Mouse (Mus musculus) stomach, postnatal 0 days (tissue): ENCODE data around the gene Tsr3. TPM values are rescaled to one million over a fixed set of nuclear protein-coding genes. Genes with fewer than 3 reads are reported as not detected.
"Not testable (repeated sequence)": the region's sequence is repeated elsewhere in the genome, so short reads cannot be mapped to it uniquely, and the experiment has no call there.

ENCODE experiments used
- ATAC-seq: fragments of 200-750 bp; cut with Nextera tagmentation; 2 replicates; pipeline ENCODE4 v1.8.0; 2017; ENCODE audit not compliant: low FRiP score, low TSS enrichment
- DNase-seq: peaks from one replicate; pipeline ENCODE4 v3.0.0-alpha.2; 2016; ENCODE audit warnings: low spot score
- H3K27ac ChIP-seq: fragments of 300-500 bp; sonication (generic); replicated peaks from 2 replicates; pipeline ENCODE4 v1.5.1; 2014; ENCODE audit warnings: mild to moderate bottlenecking, control low read depth
- H3K27me3 ChIP-seq: fragments of 300-500 bp; sonication (generic); 2 replicates; pipeline ENCODE4 v1.6.1; 2014; ENCODE audit warnings: low read length; ENCODE audit not compliant: control insufficient read depth, insufficient read depth
- H3K36me3 ChIP-seq: fragments of 300-500 bp; sonication (generic); 2 replicates; pipeline ENCODE4 v1.6.1; 2014; ENCODE audit warnings: low read length, mixed read lengths; ENCODE audit not compliant: control insufficient read depth, insufficient read depth
- H3K4me1 ChIP-seq: fragments of 300-500 bp; sonication (generic); replicated peaks from 2 replicates; pipeline ENCODE4 v1.6.1; 2014; ENCODE audit warnings: antibody characterized with exemption; ENCODE audit not compliant: control insufficient read depth, insufficient read depth
- H3K4me2 ChIP-seq: fragments of 300-500 bp; sonication (generic); replicated peaks from 2 replicates; pipeline ENCODE4 v1.6.1; 2014; ENCODE audit warnings: low read depth, mild to moderate bottlenecking, control low read depth, moderate library complexity
- H3K4me3 ChIP-seq: fragments of 300-500 bp; sonication (generic); 2 replicates; pipeline ENCODE4 v1.5.1; 2014; ENCODE audit warnings: low read depth, low read length, control low read depth
- H3K9ac ChIP-seq: fragments of 300-500 bp; sonication (generic); 2 replicates; pipeline ENCODE4 v1.6.1; 2014; ENCODE audit warnings: mild to moderate bottlenecking, low read length, control low read depth, mixed read lengths
- H3K9me3 ChIP-seq: fragments of 300-500 bp; sonication (generic); 2 replicates; pipeline ENCODE4 v1.6.1; 2016; ENCODE audit warnings: low read length; ENCODE audit not compliant: control insufficient read depth
- CTCF ChIP-seq: IDR thresholded peaks from 2 replicates; pipeline ENCODE4 v1.5.1; 2016; ENCODE audit warnings: antibody characterized with exemption, low read depth, mild to moderate bottlenecking, moderate library complexity
- EP300 ChIP-seq: optimal IDR thresholded peaks from 2 replicates; pipeline ENCODE3; 2016; ENCODE audit warnings: antibody characterized with exemption
- WGBS: fragments of 180-500 bp; shearing (Covaris S2); extraction: QIAGEN DNeasy Blood & Tissue Kit; methylation state at CpG from one replicate; pipeline ENCODE4 v1.1.7; 2014; 5-methylcytosine and 5-hydroxymethylcytosine counted together
- polyA plus RNA-seq: library from polyadenylated mRNA; unstranded; fragments of >200 nt; fragmentation: Nextera tagmentation; extraction: Ambion mirVana; gene quantifications from 2 replicates; pipeline ENCODE4 v1.2.1, GENCODE M21; 2015

Gene Tsr3
- polyA plus RNA-seq, 1 experiment from 2014 or later, result 31.3 TPM

GRCm38 (mm10) chr17:25222951-25223601, 16.9 kb upstream of the Tsr3 start:
- peak overlapping the region; percentile 50; the same call in 1 of the 2 replicates for H3K9ac ChIP-seq
- no peak for TF ChIP-seq EP300
- no peak for TF ChIP-seq CTCF
- peak overlapping the region; percentile 41 for H3K4me2 ChIP-seq
- peaks cover 3% of the 10 kb centered on the region; the same call in 1 of the 2 replicates for H3K36me3 ChIP-seq
- no peaks in the 10 kb centered on the region for H3K27me3 ChIP-seq
- no peak for DNase-seq
- no peak for ATAC-seq
- peak overlapping the region; percentile 50 for H3K27ac ChIP-seq
- 42% methylated on average over 6 of the region's 6 CpGs for WGBS
- H3K4me3 ChIP-seq, result peak overlapping the region; percentile 17; the same call in 1 of the 2 replicates
- H3K4me1 ChIP-seq, result peaks cover 3% of the 10 kb centered on the region; the same call in 1 of the 2 replicates
- H3K9me3 ChIP-seq, result no peaks in the 10 kb centered on the region

DNA sequence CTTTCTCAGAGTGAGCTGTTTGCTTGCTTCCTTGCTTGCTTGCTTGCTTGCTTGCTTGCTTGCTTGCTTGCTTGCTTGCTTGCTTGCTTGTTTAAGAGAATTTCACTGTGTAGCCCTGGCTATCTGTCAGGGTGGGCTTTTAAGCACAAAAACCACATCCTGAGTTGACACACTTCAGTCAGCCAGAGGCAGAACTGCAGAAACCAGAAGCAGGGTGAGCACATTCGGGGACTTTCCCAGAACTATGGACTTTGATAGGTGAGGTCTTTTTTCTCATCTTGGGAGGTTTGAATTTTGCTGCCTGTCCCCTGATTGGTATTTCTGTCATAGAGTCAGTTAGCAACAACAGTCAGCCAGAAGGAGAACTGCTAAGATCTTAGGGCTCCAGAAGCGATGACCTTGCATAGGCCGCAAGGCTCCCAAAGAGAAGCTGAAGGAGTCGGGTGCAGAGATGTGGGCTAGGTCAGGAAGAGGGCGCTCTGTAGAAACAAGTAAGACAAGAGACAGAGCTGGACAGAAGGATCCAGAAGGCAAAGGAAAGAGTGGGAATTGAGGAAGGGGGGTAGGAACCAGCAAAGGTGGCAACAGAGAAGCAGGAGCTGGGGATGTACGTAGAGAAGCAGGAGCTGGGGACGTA, 15.3 kb upstream of the Tsr3 start:
- WGBS, result 86% methylated on average over 7 of the region's 7 CpGs
- TF ChIP-seq CTCF (no peak), EP300 (no peak)
- Histone ChIP-seq H3K9me3 (no peaks in the 10 kb centered on the region), H3K27me3 (no peaks in the 10 kb centered on the region), H3K4me1 (peaks cover 3% of the 10 kb centered on the region; the same call in 1 of the 2 replicates), H3K9ac (no peak overlapping the region), H3K4me2 (no peak overlapping the region), H3K36me3 (no peaks in the 10 kb centered on the region), H3K27ac (no peak overlapping the region), H3K4me3 (no peak overlapping the region)
- DNase-seq (no peak), ATAC-seq (no peak)

- WGBS, result 86% methylated on average over 4 of the region's 4 CpGs
- H3K9me3 ChIP-seq, result no peaks in the 10 kb centered on the region
- DNase-seq (no peak), ATAC-seq (no peak)
- H3K4me3 ChIP-seq, result no peak overlapping the region
- peaks cover 3% of the 10 kb centered on the region; the same call in 1 of the 2 replicates for H3K4me1 ChIP-seq
- peaks cover 2% of the 10 kb centered on the region; the same call in 1 of the 2 replicates for H3K36me3 ChIP-seq
- H3K4me2 ChIP-seq, result no peak overlapping the region
- H3K27ac ChIP-seq, result no peak overlapping the region
- H3K27me3 ChIP-seq, result no peaks in the 10 kb centered on the region
- H3K9ac ChIP-seq, result no peak overlapping the region
- no peak for TF ChIP-seq EP300
- TF ChIP-seq CTCF, result no peak
Measured at GRCm38 (mm10) chr17:25225659-25226058, 14.3 kb upstream of the Tsr3 start.

DNA sequence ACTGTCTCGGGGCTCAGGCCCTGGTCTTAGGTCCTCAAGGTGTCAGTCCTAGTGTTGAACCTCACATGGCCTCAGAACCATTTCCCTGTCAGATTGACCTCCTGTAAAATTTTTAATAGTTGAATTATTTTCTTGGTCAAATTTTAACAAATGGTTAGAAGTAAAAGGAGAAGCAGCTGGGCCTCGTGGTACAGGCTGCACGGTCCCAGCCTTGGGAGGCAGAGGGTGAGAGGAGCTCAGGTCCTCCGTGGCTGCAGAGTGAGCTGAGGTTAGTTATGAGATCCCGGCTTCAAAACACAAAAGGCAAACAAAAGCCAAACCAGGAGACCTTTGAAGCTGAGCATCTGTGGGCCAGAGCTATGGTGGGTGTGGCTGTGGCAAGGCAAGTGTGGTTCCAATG, 12.0 kb upstream of the Tsr3 start:
- no peak overlapping the region for H3K4me3 ChIP-seq
- H3K27me3 ChIP-seq, result no peaks in the 10 kb centered on the region
- DNase-seq, result no peak
- peaks cover 2% of the 10 kb centered on the region; the same call in 1 of the 2 replicates for H3K36me3 ChIP-seq
- H3K27ac ChIP-seq, result no peak overlapping the region
- no peaks in the 10 kb centered on the region for H3K4me1 ChIP-seq
- no peak overlapping the region for H3K9ac ChIP-seq
- no peak for TF ChIP-seq CTCF
- TF ChIP-seq EP300, result no peak
- ATAC-seq, result no peak
- H3K9me3 ChIP-seq, result no peaks in the 10 kb centered on the region
- 78% methylated on average over 5 of the region's 5 CpGs for WGBS
- H3K4me2 ChIP-seq, result no peak overlapping the region

- not testable (repeated sequence) for DNase-seq, H3K36me3 ChIP-seq
Measured at GRCm38 (mm10) chr17:25230014-25230655, 9.8 kb upstream of the Tsr3 start.

DNA sequence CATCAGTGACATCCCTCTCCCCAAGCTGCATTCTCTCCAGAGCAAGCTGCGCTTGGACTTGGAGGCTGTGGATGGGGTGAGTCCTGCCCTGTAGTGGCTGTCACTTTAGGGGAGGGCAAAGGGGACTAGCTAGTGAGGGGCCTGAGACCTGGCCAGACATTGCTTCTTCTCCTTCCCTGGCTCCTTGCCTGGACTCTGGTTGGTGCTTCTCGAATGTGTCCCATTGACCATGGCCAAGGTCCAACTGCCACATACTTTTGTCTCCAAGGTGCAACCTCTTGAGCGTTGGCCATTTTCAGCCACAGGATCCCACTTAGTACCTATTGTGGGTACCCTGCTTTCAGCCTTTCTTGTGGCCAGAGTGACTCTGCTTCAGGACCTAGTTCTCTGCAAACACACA, 9.3 kb upstream of the Tsr3 start:
- TF ChIP-seq EP300 (no peak), CTCF (no peak)
- no peak overlapping the region for H3K4me2 ChIP-seq
- WGBS, result 86% methylated on average over 3 of the region's 3 CpGs
- no peak for ATAC-seq
- no peak overlapping the region for H3K4me3 ChIP-seq
- H3K9ac ChIP-seq, result no peak overlapping the region
- no peaks in the 10 kb centered on the region for H3K9me3 ChIP-seq
- H3K36me3 ChIP-seq, result peaks cover 6% of the 10 kb centered on the region
- no peak overlapping the region for H3K27ac ChIP-seq
- no peak for DNase-seq
- H3K4me1 ChIP-seq, result no peaks in the 10 kb centered on the region
- no peaks in the 10 kb centered on the region for H3K27me3 ChIP-seq

More at GRCm38 (mm10) chr17:25230014-25230655, 9.8 kb upstream of the Tsr3 start:
- H3K4me1 ChIP-seq, H3K9me3 ChIP-seq, H3K4me2 ChIP-seq, H3K27me3 ChIP-seq, H3K9ac ChIP-seq, H3K27ac ChIP-seq, H3K4me3 ChIP-seq: not testable (repeated sequence)
- ATAC-seq, result 0 out of 2 replicates have a peak, but pooled peaks have one; percentile 40
- 73% methylated on average over 12 of the region's 17 CpGs for WGBS

DNA sequence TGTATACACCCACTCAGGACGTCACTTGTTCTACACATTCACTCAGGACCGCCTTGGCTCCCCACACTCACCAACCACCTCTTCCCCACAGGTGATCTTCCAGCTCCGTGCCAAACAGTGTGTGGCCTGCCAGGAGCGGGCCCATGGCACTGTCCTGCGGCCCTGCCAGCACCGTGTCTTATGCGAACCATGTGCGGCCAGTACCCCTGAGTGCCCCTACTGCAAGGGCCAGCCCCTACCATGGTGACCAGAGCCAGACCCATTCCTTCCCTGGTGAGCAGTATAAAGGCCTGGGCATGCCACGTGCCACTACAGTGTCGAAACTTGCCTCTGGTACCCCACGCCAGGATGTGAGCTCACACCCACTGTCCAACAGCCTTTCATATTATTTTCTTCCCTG, 8.3 kb upstream of the Tsr3 start:
- 0 out of 2 replicates have a peak, but pooled peaks have one; percentile 46 for ATAC-seq

More for the DNA sequence above, 8.3 kb upstream of the Tsr3 start:
- not testable (repeated sequence) for H3K4me3 ChIP-seq, H3K36me3 ChIP-seq, H3K4me1 ChIP-seq, H3K9me3 ChIP-seq, DNase-seq, H3K9ac ChIP-seq, H3K27me3 ChIP-seq, H3K4me2 ChIP-seq, H3K27ac ChIP-seq
- WGBS, result 96% methylated on average over 5 of the region's 11 CpGs
